Mouse (Mus musculus) neutrophil, adult 59 days (primary cell): ENCODE results near the gene Tssk4. TPM values are rescaled to one million over a fixed set of nuclear protein-coding genes. Genes with fewer than 3 reads are reported as not detected.

Experiments
- total RNA-seq, 2 experiments: library from RNA; stranded (reverse); gene quantifications; 1 replicate in 1 of 2; 2 replicates in 1 of 2; pipeline ENCODE4 v1.2.4; 2023

Tssk4 gene
- total RNA-seq: 1 to 10 TPM; 1.6 to 2.0 TPM

DNA sequence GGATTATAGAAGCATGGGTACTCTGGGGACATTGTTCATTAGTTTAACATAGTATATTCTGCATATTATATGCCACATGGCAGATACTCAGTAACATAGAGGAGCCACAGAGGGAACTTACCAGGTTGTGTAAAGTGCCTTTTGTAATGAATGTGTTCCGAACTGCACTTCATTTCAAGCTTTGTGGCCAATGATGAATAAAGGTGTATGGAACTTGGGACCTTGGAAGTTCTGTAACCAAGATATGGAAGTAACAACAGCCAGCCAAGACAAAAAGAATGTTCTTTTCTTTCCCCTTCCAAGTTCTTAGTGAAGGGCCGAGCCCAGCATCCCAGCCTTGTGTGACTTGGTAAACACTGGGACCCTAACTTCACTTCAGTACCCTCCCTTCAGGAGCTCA lies at the start of gene Tssk4:
Gene Tssk4 (plus strand): TSS at position 301 of the 400 bp plus-strand sequence.

DNA sequence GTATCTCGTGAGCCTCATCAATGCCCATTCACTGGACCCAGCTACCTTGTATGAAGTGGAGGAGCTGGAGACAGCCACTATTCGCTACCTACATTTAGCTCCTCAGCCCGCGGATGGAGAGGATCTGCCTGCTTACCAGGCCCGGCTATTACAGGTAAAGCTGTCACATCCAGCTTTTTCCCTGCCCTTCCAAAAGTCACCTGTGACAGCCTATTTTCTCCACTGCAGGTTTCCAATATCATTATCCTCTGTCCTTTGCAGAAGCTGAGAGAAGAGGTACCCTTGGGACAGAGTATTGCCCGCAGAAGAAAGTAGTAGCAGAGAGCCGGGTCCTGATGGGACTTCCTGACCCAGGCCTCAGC lies 46.7 kb upstream of the Tssk4 start, which contains the start of gene Irf9:
Gene Irf9 (plus strand): TSS at position 301 of the 362 bp plus-strand sequence.

DNA sequence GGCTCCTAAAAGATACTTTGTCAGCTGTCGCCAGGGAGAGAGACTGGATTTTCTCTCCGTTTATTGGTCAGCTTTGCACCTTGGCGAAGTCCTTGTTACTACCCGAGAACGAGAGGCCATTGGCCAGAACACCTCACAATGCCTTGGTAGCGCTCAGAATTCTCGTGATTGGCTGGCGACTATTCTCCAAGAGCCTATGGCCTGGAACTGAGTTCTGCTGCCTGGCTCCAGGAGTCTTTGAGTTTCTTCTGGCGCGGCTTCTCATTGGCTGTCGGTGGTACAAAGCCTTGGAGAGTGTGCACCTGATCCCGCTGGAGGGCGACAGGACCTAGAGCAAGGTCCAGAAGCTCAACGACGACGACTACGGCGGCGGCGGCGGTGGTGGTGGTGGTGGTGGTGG lies 32.2 kb upstream of the Tssk4 start, which contains the start of gene Rec8:
Gene Rec8 (plus strand): TSS at position 216 of the 400 bp plus-strand sequence.

DNA sequence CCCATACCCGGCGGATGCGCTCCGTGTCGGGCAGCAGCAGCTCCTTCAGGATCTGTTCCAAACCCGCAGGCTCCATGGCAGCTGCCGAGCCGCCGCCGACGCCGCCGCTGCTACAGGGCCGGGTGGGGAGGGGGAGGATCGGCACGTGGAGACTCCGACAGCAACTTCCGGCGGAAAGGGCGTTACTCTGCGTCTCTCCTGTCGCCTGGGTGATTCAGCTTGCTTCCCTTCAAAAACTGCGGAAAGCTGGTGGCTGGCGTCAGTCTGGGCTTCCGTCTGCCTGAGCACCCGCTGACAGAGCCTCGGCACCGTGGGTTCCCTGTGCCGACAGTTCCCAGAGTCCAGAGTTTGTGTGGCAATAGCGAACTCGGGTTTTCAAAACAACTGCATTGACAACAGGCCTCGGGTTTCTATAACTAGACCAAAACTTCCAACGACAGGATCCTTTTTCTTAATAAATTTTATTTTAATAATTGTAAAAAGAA lies 14.4 kb upstream of the Tssk4 start, which contains the start of gene Ipo4:
Gene Ipo4 (minus strand): TSS at position 435 of the 485 bp plus-strand sequence.

DNA sequence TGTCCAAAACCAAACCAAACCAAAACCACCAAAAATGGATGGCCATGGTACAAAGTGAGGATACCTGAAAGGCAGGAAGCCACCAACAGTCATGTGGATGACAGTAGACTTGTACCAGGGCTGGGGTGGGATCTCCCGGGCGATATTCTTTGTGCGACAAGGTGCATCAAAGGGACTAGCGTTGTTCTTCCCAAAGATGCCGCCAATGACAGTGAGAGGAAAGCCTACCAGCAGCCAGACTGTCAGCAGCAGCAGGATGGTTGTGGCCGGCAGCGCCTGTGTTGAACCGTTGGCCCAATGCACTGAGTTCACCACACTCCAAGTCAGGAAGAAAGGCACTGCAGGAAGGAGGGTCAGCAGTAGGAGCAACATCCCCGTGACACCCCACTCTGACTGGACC lies 12.2 kb upstream of the Tssk4 start, which contains the start of gene Gm49378:
Gene Gm49378 (minus strand): TSS at position 101 of the 400 bp plus-strand sequence.

DNA sequence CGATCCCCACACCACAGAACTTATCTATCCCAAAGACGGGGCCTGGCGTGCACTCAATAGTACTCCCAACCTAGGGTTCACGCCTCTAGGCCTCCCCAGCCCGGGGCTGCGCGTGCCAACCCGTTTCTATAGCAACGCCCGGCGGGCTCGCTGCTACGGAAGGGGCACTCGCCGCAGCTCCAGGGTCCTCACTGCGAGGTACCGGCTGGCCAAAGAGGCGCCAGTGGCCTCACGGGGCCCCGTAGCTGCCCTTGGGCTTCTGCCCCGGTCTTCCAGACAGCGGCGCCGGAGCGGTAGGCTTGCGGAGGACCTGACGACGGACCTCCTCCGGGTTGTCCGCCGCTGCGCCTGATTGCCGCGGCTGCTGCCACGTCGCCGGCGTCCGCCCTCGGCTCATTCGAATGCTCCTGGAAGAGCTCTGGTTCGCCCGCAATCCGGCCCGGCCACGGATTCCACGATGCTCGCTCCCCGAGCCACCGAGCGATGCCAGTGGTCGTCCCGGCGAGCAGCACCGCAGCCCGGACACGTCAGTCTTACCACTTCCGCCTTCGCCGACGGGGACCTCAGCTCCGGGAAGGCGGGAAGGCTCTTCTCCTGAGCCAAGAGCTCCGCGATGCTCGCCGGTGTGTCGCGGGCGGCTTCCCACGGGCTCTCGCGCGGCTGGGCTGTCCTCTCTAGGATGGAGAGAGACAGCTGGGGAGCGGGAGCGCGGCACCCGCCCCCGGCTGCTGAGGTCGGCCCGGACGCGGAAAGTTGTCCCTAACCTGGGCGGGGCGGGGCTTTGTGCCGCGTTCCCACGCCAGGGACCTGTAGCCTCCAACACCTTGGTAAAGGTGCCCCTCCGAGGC lies 6.7 kb upstream of the Tssk4 start, which contains the start of gene Tm9sf1:
Gene Tm9sf1 (minus strand): TSS at position 747 of the 848 bp plus-strand sequence.

DNA sequence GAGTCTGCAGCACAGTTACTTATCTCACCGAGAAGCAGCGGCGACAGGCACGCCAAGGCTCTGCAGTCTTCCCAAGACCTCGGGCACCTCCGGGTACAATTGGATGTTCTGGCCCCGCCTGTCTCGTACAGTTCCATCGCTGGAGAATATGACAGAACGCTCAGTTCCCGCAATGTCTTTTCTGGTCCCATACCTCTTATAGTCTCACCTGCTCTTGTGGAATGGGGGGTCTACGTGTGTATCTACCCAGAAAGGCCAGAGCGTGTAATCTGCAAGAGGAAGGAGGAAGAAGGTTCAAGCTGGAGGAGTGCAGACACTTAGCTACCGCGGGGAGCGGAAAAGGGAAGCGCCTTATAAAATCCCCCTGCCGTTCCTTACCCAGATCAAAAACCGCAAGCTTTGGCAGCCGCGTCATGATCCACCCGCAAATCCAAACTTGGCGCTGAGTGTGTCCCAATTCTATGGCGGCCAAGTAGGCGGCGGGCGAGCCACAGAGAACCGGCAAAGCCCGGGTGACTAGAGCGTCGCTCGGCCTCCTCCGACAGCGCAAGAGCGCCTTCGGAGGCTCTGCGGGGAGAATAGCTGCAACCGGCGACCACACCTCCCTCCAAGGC lies 10.1 kb downstream of the Tssk4 start, which contains the start of gene Mdp1:
Gene Mdp1 (minus strand): TSS at position 549 of the 614 bp plus-strand sequence.

DNA sequence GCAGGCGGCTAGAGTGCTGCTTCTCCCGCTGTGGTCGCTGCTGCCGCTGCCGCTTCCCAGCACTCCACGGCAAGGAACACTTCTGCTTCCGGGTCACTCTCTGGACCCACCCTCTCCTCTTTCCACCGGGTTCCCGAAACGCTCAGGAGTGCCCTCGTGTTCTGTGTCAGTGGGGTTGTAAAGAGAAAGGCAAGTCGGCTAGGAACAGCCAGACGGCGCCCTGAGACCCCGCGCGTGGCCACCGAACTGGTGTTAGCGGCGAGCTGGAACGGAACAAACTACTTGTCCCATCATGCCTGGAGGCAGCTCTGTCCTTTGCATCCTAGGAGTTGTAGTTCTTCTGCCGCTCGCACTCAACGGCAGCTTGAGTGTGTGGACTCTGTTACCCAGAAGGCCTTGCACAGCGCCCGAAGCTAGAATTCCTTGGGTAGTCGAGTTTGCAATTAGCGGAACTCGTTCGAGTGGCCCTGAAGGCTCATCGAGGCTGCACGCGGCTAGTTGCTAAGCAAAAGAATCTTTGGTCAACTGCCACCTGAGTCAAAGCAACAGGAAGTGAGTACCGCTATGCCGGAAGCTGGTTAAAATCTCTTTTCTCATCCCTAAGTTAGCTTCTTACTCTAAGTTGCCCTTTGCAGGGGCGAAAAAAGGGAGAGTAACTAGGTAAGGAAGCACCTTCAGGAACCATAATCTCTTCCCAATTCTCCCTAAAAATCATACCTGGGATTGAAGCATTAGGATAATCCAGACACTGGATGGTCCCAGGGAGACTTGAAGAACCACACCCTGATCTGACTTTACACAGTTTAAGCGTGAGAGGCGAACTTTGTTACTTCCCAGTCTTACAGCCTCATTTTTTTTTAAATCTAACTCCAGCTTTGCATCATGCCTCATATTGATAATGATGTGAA lies 22.1 kb downstream of the Tssk4 start, which contains the start of the genes Gmpr2 and Nedd8:
Gene Gmpr2 (plus strand): TSS at position 109 of the 908 bp plus-strand sequence.
Gene Nedd8 (minus strand): TSS at position 292 of the 908 bp plus-strand sequence.

DNA sequence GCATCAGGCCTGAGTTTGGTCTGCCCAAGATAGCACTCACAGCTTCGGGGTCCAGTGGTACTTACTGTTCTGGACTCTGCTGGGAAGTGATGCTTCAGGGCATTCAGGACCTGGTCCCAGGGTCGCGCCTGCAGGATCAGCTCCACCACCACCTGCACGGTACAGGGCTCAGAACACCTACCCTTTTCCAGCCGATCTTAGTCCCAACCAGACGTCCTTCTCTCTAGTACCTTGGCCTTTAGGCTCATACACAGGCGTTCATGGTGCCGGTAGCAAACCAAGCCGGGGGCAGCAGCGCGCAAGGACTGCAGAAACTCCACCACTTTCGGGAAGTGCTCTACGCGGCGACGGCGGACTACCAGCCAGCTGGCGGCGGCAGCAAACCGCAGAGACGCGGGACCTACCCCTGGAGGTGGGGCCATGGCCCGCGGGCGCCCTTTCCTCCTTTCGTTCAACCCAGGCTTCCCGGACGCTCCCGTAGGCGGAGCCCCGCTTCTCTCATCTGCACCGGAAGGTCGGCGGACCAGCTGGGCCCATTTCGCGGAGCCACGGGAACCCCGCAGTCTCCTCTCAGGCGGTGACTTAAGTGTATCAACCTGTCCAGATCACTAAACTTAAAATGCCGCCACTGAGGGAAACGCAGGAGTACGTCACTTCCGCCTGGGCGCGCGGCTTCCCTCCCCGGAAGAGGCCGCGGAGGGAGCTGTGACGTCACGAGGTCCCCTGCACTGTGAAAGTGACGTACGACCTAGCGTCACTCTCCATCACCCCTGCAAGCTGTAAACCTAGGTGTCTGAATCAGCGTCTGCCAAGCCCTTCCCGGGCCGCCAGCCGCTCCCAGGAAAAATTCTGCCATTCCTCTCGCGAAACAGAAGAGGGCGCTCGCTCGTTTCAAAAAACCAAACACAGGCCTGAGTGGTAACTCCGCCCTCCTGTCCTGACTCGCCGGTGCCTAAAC lies 31.5 kb downstream of the Tssk4 start, which contains the start of gene Tinf2:
Gene Tinf2 (minus strand): TSS at position 661 of the 958 bp plus-strand sequence.

Other genes with a start within 250 kb of the Tssk4 start
- gene Dhrs4, start 171.4 kb upstream of the Tssk4 start, total RNA-seq: 10 to 100 TPM; 16.0 to 20.8 TPM
- gene Carmil3, start 159.5 kb upstream of the Tssk4 start, total RNA-seq: under 1 TPM; 0.22 to 0.42 TPM
- not detected for gene Cpne6, start 139.7 kb upstream of the Tssk4 start, total RNA-seq
- gene Nrl, start 125.2 kb upstream of the Tssk4 start, total RNA-seq: not detected
- 10 to 100 TPM; 25.2 to 30.4 TPM for gene Pck2, start 109.9 kb upstream of the Tssk4 start, total RNA-seq
- gene Dcaf11, start 90.2 kb upstream of the Tssk4 start, total RNA-seq: 10 to 100 TPM; 51.8 to 54.8 TPM
- gene A730061H03Rik, start 89.8 kb upstream of the Tssk4 start, total RNA-seq: 1 to 10 TPM; 1.9 to 3.3 TPM
- not detected for gene Fitm1, start 74.6 kb upstream of the Tssk4 start, total RNA-seq
- gene Psme1, start 72.1 kb upstream of the Tssk4 start, total RNA-seq: 100 to 1,000 TPM; 138 to 143 TPM
- 1 to 10 TPM; 4.4 to 5.9 TPM for gene Emc9, start 64.9 kb upstream of the Tssk4 start, total RNA-seq
- 100 to 1,000 TPM; 180 to 210 TPM for gene Psme2, start 59.1 kb upstream of the Tssk4 start, total RNA-seq
- 10 to 100 TPM; 57.6 to 74.7 TPM for gene Rnf31, start 58.5 kb upstream of the Tssk4 start, total RNA-seq
- gene Irf9, start 46.6 kb upstream of the Tssk4 start, total RNA-seq: 10 to 100 TPM; 42.3 to 50.1 TPM
- 1 to 10 TPM in 1 of 2 experiments, not detected in 1; 1.3 TPM for gene Rec8, start 32.1 kb upstream of the Tssk4 start, total RNA-seq
- gene Ipo4, start 14.2 kb upstream of the Tssk4 start, total RNA-seq: 10 to 100 TPM; 10.7 to 12.2 TPM
- gene Gm49378, start 12.3 kb upstream of the Tssk4 start, total RNA-seq: 1 to 10 TPM in 1 of 2 experiments, under 1 TPM in 1; 0.79 to 2.4 TPM
- gene Tm9sf1, start 6.4 kb upstream of the Tssk4 start, total RNA-seq: 10 to 100 TPM; 34.3 to 37.8 TPM
- 10 to 100 TPM; 13.2 to 13.9 TPM for gene Mdp1, start 10.3 kb downstream of the Tssk4 start, total RNA-seq
- 10 to 100 TPM; 15.8 to 16.6 TPM for gene Gmpr2, start 21.8 kb downstream of the Tssk4 start, total RNA-seq
- gene Nedd8, start 21.9 kb downstream of the Tssk4 start, total RNA-seq: 100 to 1,000 TPM; 154 to 173 TPM
- 10 to 100 TPM; 53.2 to 64.0 TPM for gene Tinf2, start 31.6 kb downstream of the Tssk4 start, total RNA-seq
- gene Tgm1, start 63.7 kb downstream of the Tssk4 start, total RNA-seq: 1 to 10 TPM in 1 of 2 experiments, under 1 TPM in 1; 0.71 to 1.4 TPM
- 10 to 100 TPM; 23.8 to 27.4 TPM for gene Rabggta, start 72.1 kb downstream of the Tssk4 start, total RNA-seq
- gene Dhrs1, start 95.5 kb downstream of the Tssk4 start, total RNA-seq: 10 to 100 TPM; 53.1 to 63.6 TPM
- 10 to 100 TPM; 19.3 to 28.9 TPM for gene Nop9, start 95.5 kb downstream of the Tssk4 start, total RNA-seq
- gene Cideb, start 108.3 kb downstream of the Tssk4 start, total RNA-seq: under 1 TPM in 1 of 2 experiments, not detected in 1; 0.53 TPM
- under 1 TPM; 0.79 to 0.84 TPM for gene Ltb4r2, start 111.2 kb downstream of the Tssk4 start, total RNA-seq
- 100 to 1,000 TPM; 203 to 224 TPM for gene Ltb4r1, start 115.8 kb downstream of the Tssk4 start, total RNA-seq
- under 1 TPM; 0.36 to 0.51 TPM for gene Adcy4, start 133.9 kb downstream of the Tssk4 start, total RNA-seq
- 10 to 100 TPM; 29.1 to 40.3 TPM for gene Ripk3, start 138.7 kb downstream of the Tssk4 start, total RNA-seq
- gene Nfatc4, start 173.0 kb downstream of the Tssk4 start, total RNA-seq: not detected
- gene Nynrin, start 203.8 kb downstream of the Tssk4 start, total RNA-seq: 1 to 10 TPM; 2.3 to 2.8 TPM
- gene Cbln3, start 234.2 kb downstream of the Tssk4 start, total RNA-seq: under 1 TPM; 0.47 to 0.68 TPM
- 10 to 100 TPM; 79.3 to 82.3 TPM for gene Khnyn, start 234.8 kb downstream of the Tssk4 start, total RNA-seq